Mouse (Mus musculus): ENCODE data around the gene D17Wsu92e. TPM values are rescaled to one million over a fixed set of nuclear protein-coding genes. Genes with fewer than 3 reads are reported as not detected.
"Not testable (repeated sequence)": the region's sequence is repeated elsewhere in the genome, so short reads cannot be mapped to it uniquely, and the experiment has no call there.

D17Wsu92e gene
- polyA plus RNA-seq, 1 experiment from 2014 or later: 19.6 TPM

DNA sequence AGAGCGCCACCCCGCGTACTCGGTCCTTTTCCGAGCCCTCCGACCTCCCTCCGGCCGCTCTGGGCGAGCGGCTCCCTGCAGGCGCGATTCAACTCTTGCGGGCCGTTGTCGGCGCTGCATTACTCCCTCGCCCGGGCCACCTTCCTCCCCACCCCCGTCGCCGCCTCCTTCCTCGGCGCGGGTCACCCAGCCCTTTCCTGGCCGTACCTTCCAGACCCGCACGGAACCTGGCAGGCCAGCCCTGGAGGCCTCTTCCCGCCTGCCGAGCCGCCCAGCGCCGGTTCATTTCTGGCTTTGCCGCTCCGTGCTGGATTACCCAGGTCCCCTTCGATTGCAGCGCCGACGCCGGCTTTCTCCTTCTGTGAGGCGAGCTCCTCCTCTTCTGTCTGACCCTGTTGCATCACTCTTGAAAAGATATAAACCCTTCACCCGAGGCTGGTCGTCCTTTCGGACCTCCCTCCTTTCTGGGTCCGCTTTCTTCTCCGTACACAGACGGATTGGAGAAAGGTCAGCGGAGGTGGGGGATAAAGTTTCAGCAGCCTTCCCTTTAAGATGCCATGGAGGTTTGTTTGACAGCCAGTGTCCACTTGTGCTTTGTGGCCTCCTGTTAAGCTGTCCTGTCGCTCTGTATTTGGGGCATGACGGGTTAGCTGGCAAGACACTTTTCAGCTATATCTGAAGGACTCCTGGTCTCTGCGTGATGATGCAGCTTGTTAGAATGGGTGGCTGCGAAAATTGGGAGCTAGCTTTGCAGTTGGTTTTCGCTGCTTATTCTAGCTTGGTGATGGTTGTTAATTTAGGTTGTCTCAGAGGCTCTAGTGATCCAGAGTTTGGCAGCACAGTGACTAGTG lies 36.6 kb upstream of the D17Wsu92e start:
- H3K9me3 ChIP-seq (replicated peaks; ENCODE audit: low read length): no peaks in the 10 kb centered on the region

DNA sequence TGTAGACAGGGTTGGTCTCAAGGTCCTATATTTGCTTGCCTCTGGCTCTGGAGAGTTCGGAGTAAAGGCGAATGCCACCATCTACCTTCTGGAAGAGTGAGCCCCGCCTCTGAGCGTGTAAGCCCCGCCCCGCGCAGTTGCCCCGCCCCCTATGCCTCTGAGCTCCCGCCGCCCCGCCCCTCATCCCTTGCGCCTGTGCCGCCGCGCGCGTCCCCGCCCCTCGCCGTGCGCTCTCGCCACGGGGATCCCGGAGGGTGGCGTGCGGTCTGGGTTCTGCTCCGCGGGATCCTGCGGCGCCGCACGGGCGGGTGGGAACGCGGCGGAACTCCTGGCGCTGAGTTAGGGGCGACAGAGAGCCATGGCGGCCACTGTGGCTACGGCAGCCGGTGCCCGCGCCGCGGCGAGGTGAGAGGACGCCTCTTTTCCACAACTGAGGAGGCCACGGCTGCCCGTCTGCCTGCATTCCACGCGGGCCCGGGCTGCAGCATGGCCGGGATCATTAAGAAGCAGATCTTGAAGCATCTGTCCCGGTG lies 35.9 kb upstream of the D17Wsu92e start, which contains the start of gene Uhrf1bp1:
TSS of gene Uhrf1bp1 (plus strand) at position 177 of the 533 bp plus-strand sequence.
- TF ChIP-seq CTCF (IDR thresholded peaks at IDR 0.05; ENCODE audit: low read depth): no peak
- Histone ChIP-seq H3K9me3 (replicated peaks; ENCODE audit: low read length) (no peaks in the 10 kb centered on the region), H3K27ac (peak within 1 kb of the TSS; percentile 89), H3K9ac (ENCODE audit: low read depth, low read length) (peak within 1 kb of the TSS; percentile 92), H3K4me2 (ENCODE audit: low read length) (peak within 1 kb of the TSS; percentile 89), H3K27me3 (ENCODE audit: insufficient read depth, low read length) (no peaks in the 10 kb centered on the region), H3K4me3 (replicated peaks; ENCODE audit: low read depth, low read length) (peak within 1 kb of the TSS; percentile 93), H3K4me1 (replicated peaks; ENCODE audit: insufficient read depth, low read length) (peaks cover 18% of the 10 kb centered on the region), H3K36me3 (ENCODE audit: insufficient read depth, low read length) (peaks cover 16% of the 10 kb centered on the region; the same call in 1 of the 2 replicates)
- DNase-seq (ENCODE audit: low spot score): peak; percentile 84
- WGBS: 1% methylated on average over 40 of the region's 54 CpGs
- ATAC-seq (replicated peaks; ENCODE audit: low FRiP score, low read depth): peak; percentile 76

More for the DNA sequence above, 36.6 kb upstream of the D17Wsu92e start:
- Histone ChIP-seq H3K27me3 (ENCODE audit: insufficient read depth, low read length) (no peaks in the 10 kb centered on the region), H3K4me2 (ENCODE audit: low read length) (peak overlapping the region; percentile 89), H3K27ac (peak overlapping the region; percentile 89), H3K4me3 (replicated peaks; ENCODE audit: low read depth, low read length) (peak overlapping the region; percentile 93), H3K4me1 (replicated peaks; ENCODE audit: insufficient read depth, low read length) (peaks cover 18% of the 10 kb centered on the region), H3K36me3 (ENCODE audit: insufficient read depth, low read length) (peaks cover 16% of the 10 kb centered on the region; the same call in 1 of the 2 replicates), H3K9ac (ENCODE audit: low read depth, low read length) (peak overlapping the region; percentile 92)
- 1% methylated on average over 43 of the region's 52 CpGs for WGBS
- DNase-seq (ENCODE audit: low spot score): peak; percentile 74
- TF ChIP-seq CTCF (IDR thresholded peaks at IDR 0.05; ENCODE audit: low read depth): no peak
- ATAC-seq (replicated peaks; ENCODE audit: low FRiP score, low read depth): peak; percentile 73

DNA sequence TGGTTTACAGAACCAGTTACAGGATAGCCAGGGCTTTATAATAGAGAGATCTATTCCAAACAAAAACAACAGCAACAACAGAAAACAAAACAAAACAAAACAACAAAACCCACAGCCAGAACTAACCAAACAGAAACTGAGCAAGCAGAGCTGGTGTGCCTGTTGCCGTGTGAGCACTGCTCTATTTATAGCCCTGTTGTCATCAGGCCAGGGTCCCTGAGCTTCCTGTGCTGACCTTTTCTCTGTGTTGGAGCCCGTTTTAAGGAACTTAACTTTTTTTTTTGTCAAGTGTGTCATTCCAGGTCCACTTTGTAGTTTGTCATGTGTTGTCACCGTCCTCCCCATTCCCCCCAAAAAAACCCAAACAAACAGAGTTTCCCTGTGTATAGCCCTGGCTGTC lies 30.6 kb upstream of the D17Wsu92e start:
- TF ChIP-seq CTCF (IDR thresholded peaks at IDR 0.05; ENCODE audit: low read depth): no peak
- Histone ChIP-seq H3K4me1 (replicated peaks; ENCODE audit: insufficient read depth, low read length) (no peaks in the 10 kb centered on the region), H3K27me3 (ENCODE audit: insufficient read depth, low read length) (no peaks in the 10 kb centered on the region), H3K4me2 (ENCODE audit: low read length) (no peak overlapping the region), H3K27ac (no peak overlapping the region), H3K9ac (ENCODE audit: low read depth, low read length) (no peak overlapping the region), H3K4me3 (replicated peaks; ENCODE audit: low read depth, low read length) (no peak overlapping the region), H3K36me3 (ENCODE audit: insufficient read depth, low read length) (peaks cover 48% of the 10 kb centered on the region), H3K9me3 (replicated peaks; ENCODE audit: low read length) (no peaks in the 10 kb centered on the region)
- ATAC-seq (replicated peaks; ENCODE audit: low FRiP score, low read depth) (no peak), DNase-seq (ENCODE audit: low spot score) (no peak)
- 59% methylated on average over 3 of the region's 3 CpGs for WGBS

DNA sequence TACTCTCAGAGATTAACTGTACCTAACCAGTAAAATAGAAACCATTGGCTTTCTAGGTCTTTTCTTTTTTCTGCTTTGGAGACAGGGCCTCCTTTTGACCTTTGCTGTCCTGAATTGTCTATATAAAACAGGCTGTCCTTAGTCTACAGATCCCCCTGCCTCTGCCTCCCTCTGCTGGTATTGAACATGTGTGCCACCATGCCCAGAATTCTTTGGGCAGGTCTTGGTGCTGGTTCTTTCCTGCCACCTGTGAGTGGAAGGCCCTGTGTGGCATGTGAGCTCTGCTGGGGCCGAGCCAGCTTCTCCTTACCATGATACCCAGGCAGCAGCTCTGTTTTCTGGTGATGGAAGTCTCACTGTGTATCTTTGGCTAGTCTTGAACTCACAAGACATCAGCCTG lies 27.9 kb upstream of the D17Wsu92e start:
- ATAC-seq (replicated peaks; ENCODE audit: low FRiP score, low read depth) (no peak), DNase-seq (ENCODE audit: low spot score) (no peak)
- 97% methylated on average over 1 of the region's 1 CpGs for WGBS
- Histone ChIP-seq H3K36me3 (ENCODE audit: insufficient read depth, low read length) (peaks cover 58% of the 10 kb centered on the region), H3K27me3 (ENCODE audit: insufficient read depth, low read length) (no peaks in the 10 kb centered on the region), H3K4me3 (replicated peaks; ENCODE audit: low read depth, low read length) (no peak overlapping the region), H3K4me2 (ENCODE audit: low read length) (no peak overlapping the region), H3K9me3 (replicated peaks; ENCODE audit: low read length) (no peaks in the 10 kb centered on the region), H3K9ac (ENCODE audit: low read depth, low read length) (no peak overlapping the region), H3K27ac (no peak overlapping the region), H3K4me1 (replicated peaks; ENCODE audit: insufficient read depth, low read length) (no peaks in the 10 kb centered on the region)
- peak; percentile 16; the same call in 1 of the 2 replicates for TF ChIP-seq CTCF (IDR thresholded peaks at IDR 0.05; ENCODE audit: low read depth)

DNA sequence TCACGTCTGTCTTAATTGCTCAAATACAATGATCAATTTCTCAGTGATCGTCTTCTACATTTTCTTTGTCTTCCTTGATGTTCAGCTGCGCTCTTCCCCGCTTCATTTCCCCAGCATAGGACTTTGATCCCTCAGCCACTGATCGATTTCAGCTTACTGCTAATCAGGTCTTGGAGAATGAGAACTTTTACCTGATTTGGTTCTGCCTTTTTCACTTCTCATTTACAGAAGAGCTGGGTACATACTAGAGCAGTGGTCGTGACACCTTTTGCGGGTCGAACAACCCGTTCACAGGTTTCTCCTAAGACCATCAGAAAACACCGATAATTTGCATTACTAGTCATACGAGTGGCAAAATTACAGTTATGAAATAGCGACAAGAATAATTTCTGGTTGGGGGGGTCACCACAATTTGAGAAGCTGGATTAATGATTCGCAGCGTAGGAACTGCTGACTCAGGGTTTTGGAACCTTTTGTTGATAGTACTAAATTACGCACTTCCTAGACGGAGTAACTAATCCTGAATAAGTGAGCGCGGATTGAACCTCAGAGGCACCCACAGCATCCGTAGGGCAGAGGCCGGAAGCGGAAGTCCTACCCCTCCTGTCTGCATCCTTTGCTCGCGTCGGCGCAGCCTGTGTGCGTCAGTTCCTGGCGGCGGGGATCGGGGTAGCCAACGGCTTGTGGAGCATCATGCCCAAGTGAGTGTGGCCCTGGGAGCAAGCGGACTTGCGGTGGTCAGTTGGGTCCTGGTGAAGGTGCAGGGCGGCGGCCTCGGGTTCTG lies 19.2 kb upstream of the D17Wsu92e start:
- Histone ChIP-seq H3K4me2 (ENCODE audit: low read length) (peak overlapping the region; percentile 77), H3K4me3 (replicated peaks; ENCODE audit: low read depth, low read length) (peak overlapping the region; percentile 84), H3K36me3 (ENCODE audit: insufficient read depth, low read length) (peaks cover 17% of the 10 kb centered on the region; the same call in 1 of the 2 replicates), H3K9ac (ENCODE audit: low read depth, low read length) (peak overlapping the region; percentile 83), H3K4me1 (replicated peaks; ENCODE audit: insufficient read depth, low read length) (peaks cover 4% of the 10 kb centered on the region; the same call in 1 of the 2 replicates), H3K27ac (peak overlapping the region; percentile 56), H3K9me3 (replicated peaks; ENCODE audit: low read length) (no peaks in the 10 kb centered on the region), H3K27me3 (ENCODE audit: insufficient read depth, low read length) (no peaks in the 10 kb centered on the region)
- DNase-seq (ENCODE audit: low spot score): peak; percentile 99
- TF ChIP-seq CTCF (IDR thresholded peaks at IDR 0.05; ENCODE audit: low read depth): peak; percentile 7; the same call in 1 of the 2 replicates
- peak; percentile 98 for ATAC-seq (replicated peaks; ENCODE audit: low FRiP score, low read depth)
- WGBS: 1% methylated on average over 35 of the region's 35 CpGs

DNA sequence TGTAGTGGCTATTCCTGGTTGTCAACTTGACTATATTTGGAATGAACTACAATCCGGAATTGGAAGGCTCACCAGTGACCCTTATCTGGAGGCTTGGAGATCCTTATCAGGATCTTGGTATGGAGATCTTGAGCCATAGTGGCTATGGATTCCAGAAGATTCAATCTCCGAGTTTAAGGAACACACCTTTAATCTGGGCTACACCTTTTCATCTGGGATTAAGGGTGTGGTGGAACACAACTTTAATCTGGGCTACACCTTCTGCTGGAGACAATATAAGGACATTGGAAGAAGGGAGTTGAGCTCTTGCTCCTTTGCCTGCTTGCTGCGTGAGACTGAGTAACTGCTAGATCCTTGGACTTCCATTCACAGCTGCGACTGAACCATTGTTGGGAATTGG lies 17.4 kb upstream of the D17Wsu92e start, which contains the start of gene Snrpc:
TSS of gene Snrpc (plus strand) at position 301 of the 400 bp plus-strand sequence.
- not testable (repeated sequence) for H3K9ac ChIP-seq (ENCODE audit: low read depth, low read length); H3K27ac ChIP-seq; H3K4me3 ChIP-seq (replicated peaks; ENCODE audit: low read depth, low read length); H3K9me3 ChIP-seq (replicated peaks; ENCODE audit: low read length); ATAC-seq (replicated peaks; ENCODE audit: low FRiP score, low read depth); H3K27me3 ChIP-seq (ENCODE audit: insufficient read depth, low read length); DNase-seq (ENCODE audit: low spot score); H3K4me1 ChIP-seq (replicated peaks; ENCODE audit: insufficient read depth, low read length); H3K36me3 ChIP-seq (ENCODE audit: insufficient read depth, low read length)
- H3K4me2 ChIP-seq (ENCODE audit: low read length): peak within 1 kb of the TSS; percentile 77
- WGBS: 82% methylated on average over 3 of the region's 4 CpGs

All from kidney, postnatal 0 days (tissue).